Mouse (Mus musculus): ENCODE results near the gene Ssu72. TPM values are rescaled to one million over a fixed set of nuclear protein-coding genes. Genes with fewer than 3 reads are reported as not detected.
A peak's percentile ranks its signal among the peaks of the same experiment; 100 is the strongest.
"Not testable (repeated sequence)": the region's sequence is repeated elsewhere in the genome, so short reads cannot be mapped to it uniquely, and the experiment has no call there.

The Ssu72 gene
- total and polyA plus RNA-seq, 3 experiments = 140 to 267 (median 170) TPM

- Histone ChIP-seq H3K9ac (ENCODE audit: control insufficient read depth, low read depth, low read length, poor library complexity, severe bottlenecking) (no peak overlapping the region), H3K4me1 (ENCODE audit: control insufficient read depth in 1 of 2, insufficient read depth in 2 of 2, low read length in 2 of 2) (0 out of 4 replicates have a peak, but pooled peaks cover 0 to 5% of the 10 kb centered on the region in 2 experiments), H3K27ac (ENCODE audit: control insufficient read depth, low read depth, low read length) (no peak overlapping the region), H3K27me3 (ENCODE audit: control insufficient read depth in 1 of 2, insufficient read depth in 2 of 2, low read length in 2 of 2) (no peaks in the 10 kb centered on the region), H3K9me3 (replicated peaks; ENCODE audit: insufficient read depth, low read length) (no peaks in the 10 kb centered on the region), H3K36me3 (ENCODE audit: control insufficient read depth in 1 of 2, insufficient read depth in 2 of 2, low read length in 2 of 2) (peaks cover 0 to 10% of the 10 kb centered on the region in 2 experiments; a peak in 2 of 4 replicates), H3K4me3 (ENCODE audit: control insufficient read depth in 1 of 2, insufficient read depth in 1 of 2, low read depth in 2 of 2, low read length in 2 of 2) (no peak overlapping the region), H3K79me2 (ENCODE audit: control insufficient read depth, insufficient read depth, low read length, poor library complexity) (peaks cover 3% of the 10 kb centered on the region; the same call in 1 of the 2 replicates)
- TF ChIP-seq SIN3A (IDR thresholded peaks at IDR 0.05; ENCODE audit: low read length) = no peak
- TF ChIP-seq MXI1 (IDR thresholded peaks at IDR 0.05; ENCODE audit: low read depth, low read length) = no peak
- no peak for TF ChIP-seq JUND (IDR thresholded peaks at IDR 0.05; ENCODE audit: low read depth, low read length)
- TF ChIP-seq POLR2AphosphoS5 (IDR thresholded peaks at IDR 0.05; ENCODE audit: borderline replicate concordance, low read depth, low read length) = no peak
- no peak for TF ChIP-seq ZMIZ1 (IDR thresholded peaks at IDR 0.05; ENCODE audit: low read depth, low read length)
- no peak for TF ChIP-seq ZNF384 (IDR thresholded peaks at IDR 0.05; ENCODE audit: low read depth, low read length)
- no peak for TF ChIP-seq MAFK (IDR thresholded peaks at IDR 0.05; ENCODE audit: borderline replicate concordance, low read depth, low read length)
- TF ChIP-seq TBP (IDR thresholded peaks at IDR 0.05; ENCODE audit: low read depth, low read length) = no peak
- DNase-seq (ENCODE audit: low read depth, low spot score) = no peak
Observed at GRCm38 (mm10) chr4:155739152-155739551, 34.6 kb downstream of the Ssu72 start.

- peaks cover 0 to 15% of the 10 kb centered on the region in 2 experiments; a peak in 2 of 4 replicates for H3K36me3 ChIP-seq (ENCODE audit: control insufficient read depth in 1 of 2, insufficient read depth in 2 of 2, low read length in 2 of 2)
- H3K9ac ChIP-seq (ENCODE audit: control insufficient read depth, low read depth, low read length, poor library complexity, severe bottlenecking) = no peak overlapping the region
- H3K4me3 ChIP-seq (ENCODE audit: control insufficient read depth in 1 of 2, insufficient read depth in 1 of 2, low read depth in 2 of 2, low read length in 2 of 2) = no peak overlapping the region
Observed at GRCm38 (mm10) chr4:155739741-155740636, 35.4 kb downstream of the Ssu72 start.

GRCm38 (mm10) chr4:155740681-155741080, 36.1 kb downstream of the Ssu72 start:
- not testable (repeated sequence) for DNase-seq (ENCODE audit: low read depth, low spot score); H3K9me3 ChIP-seq (replicated peaks; ENCODE audit: insufficient read depth, low read length); H3K27ac ChIP-seq (ENCODE audit: control insufficient read depth, low read depth, low read length); H3K4me1 ChIP-seq (ENCODE audit: control insufficient read depth in 1 of 2, insufficient read depth in 2 of 2, low read length in 2 of 2); H3K4me3 ChIP-seq (ENCODE audit: control insufficient read depth in 1 of 2, insufficient read depth in 1 of 2, low read depth in 2 of 2, low read length in 2 of 2); H3K79me2 ChIP-seq (ENCODE audit: control insufficient read depth, insufficient read depth, low read length, poor library complexity); H3K9ac ChIP-seq (ENCODE audit: control insufficient read depth, low read depth, low read length, poor library complexity, severe bottlenecking); H3K27me3 ChIP-seq (ENCODE audit: control insufficient read depth in 1 of 2, insufficient read depth in 2 of 2, low read length in 2 of 2)
- H3K36me3 ChIP-seq (ENCODE audit: control insufficient read depth in 1 of 2, insufficient read depth in 2 of 2, low read length in 2 of 2) = peaks cover 0 to 16% of the 10 kb centered on the region in 2 experiments; a peak in 2 of 4 replicates

More at GRCm38 (mm10) chr4:155739741-155740636, 35.4 kb downstream of the Ssu72 start:
- Histone ChIP-seq H3K27ac (ENCODE audit: control insufficient read depth, low read depth, low read length) (no peak overlapping the region), H3K9me3 (replicated peaks; ENCODE audit: insufficient read depth, low read length) (no peaks in the 10 kb centered on the region), H3K27me3 (ENCODE audit: control insufficient read depth in 1 of 2, insufficient read depth in 2 of 2, low read length in 2 of 2) (no peaks in the 10 kb centered on the region), H3K4me1 (ENCODE audit: control insufficient read depth in 1 of 2, insufficient read depth in 2 of 2, low read length in 2 of 2) (0 out of 4 replicates have a peak, but pooled peaks cover 0 to 5% of the 10 kb centered on the region in 2 experiments), H3K79me2 (ENCODE audit: control insufficient read depth, insufficient read depth, low read length, poor library complexity) (peaks cover 3% of the 10 kb centered on the region; the same call in 1 of the 2 replicates)
- TF ChIP-seq POLR2A (IDR thresholded peaks at IDR 0.05; ENCODE audit: control insufficient read depth in 1 of 2, insufficient read depth in 1 of 2, low read depth in 1 of 2, low read length in 2 of 2, poor library complexity in 1 of 2) (peak in 1 of 2 experiments; percentile 41; a peak in 1 of 4 replicates), GABPA (IDR thresholded peaks at IDR 0.05; ENCODE audit: low read depth, low read length) (no peak), POLR2AphosphoS2 (IDR thresholded peaks at IDR 0.05; ENCODE audit: low read length) (peak; percentile 43)
- no peak for DNase-seq (ENCODE audit: low read depth, low spot score)

All from MEL (cell line).